Mouse (Mus musculus) embryonic facial prominence, embryonic 12.5 days (tissue): Measurements from ENCODE around the gene BC034090. TPM values are rescaled to one million over a fixed set of nuclear protein-coding genes. Genes with fewer than 3 reads are reported as not detected.

Experiments
- ATAC-seq: fragments of 200-750 bp; cut with Nextera tagmentation; 2 replicates; pipeline ENCODE4 v1.8.0; 2017; ENCODE audit not compliant: insufficient number of reproducible peaks, insufficient read depth, low FRiP score, low TSS enrichment
- H3K27ac ChIP-seq: fragments of 300-500 bp; sonication (generic); 2 replicates; pipeline ENCODE4 v1.5.1; 2016; ENCODE audit warnings: mild to moderate bottlenecking
- H3K27me3 ChIP-seq: fragments of 300-500 bp; sonication (generic); 2 replicates; pipeline ENCODE4 v1.6.1; 2016; ENCODE audit warnings: mild to moderate bottlenecking, moderate library complexity
- H3K36me3 ChIP-seq: fragments of 300-500 bp; sonication (generic); 2 replicates; pipeline ENCODE4 v1.6.1; 2016; ENCODE audit warnings: mild to moderate bottlenecking
- H3K4me1 ChIP-seq: fragments of 300-500 bp; sonication (generic); 2 replicates; pipeline ENCODE4 v1.6.1; 2016
- H3K4me2 ChIP-seq: fragments of 300-500 bp; sonication (generic); replicated peaks from 2 replicates; pipeline ENCODE4 v1.6.1; 2016; ENCODE audit warnings: mild to moderate bottlenecking, moderate library complexity
- H3K4me3 ChIP-seq: fragments of 300-500 bp; sonication (generic); 2 replicates; pipeline ENCODE4 v1.5.1; 2016; ENCODE audit warnings: mild to moderate bottlenecking
- H3K9ac ChIP-seq: fragments of 300-500 bp; sonication (generic); 2 replicates; pipeline ENCODE4 v1.6.1; 2016; ENCODE audit warnings: mild to moderate bottlenecking, moderate library complexity
- H3K9me3 ChIP-seq: fragments of 300-500 bp; sonication (generic); 2 replicates; pipeline ENCODE4 v1.6.1; 2016; ENCODE audit warnings: mild to moderate bottlenecking, moderate library complexity
- WGBS: fragments of 180-500 bp; shearing (Covaris S2); methylation state at CpG from one replicate; pipeline ENCODE4 v1.1.7; 2016; 5-methylcytosine and 5-hydroxymethylcytosine counted together
- polyA plus RNA-seq: library from polyadenylated mRNA; unstranded; fragments of >200 nt; fragmentation: Nextera tagmentation; extraction: Ambion mirVana; gene quantifications from 2 replicates; pipeline ENCODE4 v1.2.1, GENCODE M21; 2016

Gene BC034090
- 6.8 and 6.9 TPM in 2 replicates for polyA plus RNA-seq

DNA sequence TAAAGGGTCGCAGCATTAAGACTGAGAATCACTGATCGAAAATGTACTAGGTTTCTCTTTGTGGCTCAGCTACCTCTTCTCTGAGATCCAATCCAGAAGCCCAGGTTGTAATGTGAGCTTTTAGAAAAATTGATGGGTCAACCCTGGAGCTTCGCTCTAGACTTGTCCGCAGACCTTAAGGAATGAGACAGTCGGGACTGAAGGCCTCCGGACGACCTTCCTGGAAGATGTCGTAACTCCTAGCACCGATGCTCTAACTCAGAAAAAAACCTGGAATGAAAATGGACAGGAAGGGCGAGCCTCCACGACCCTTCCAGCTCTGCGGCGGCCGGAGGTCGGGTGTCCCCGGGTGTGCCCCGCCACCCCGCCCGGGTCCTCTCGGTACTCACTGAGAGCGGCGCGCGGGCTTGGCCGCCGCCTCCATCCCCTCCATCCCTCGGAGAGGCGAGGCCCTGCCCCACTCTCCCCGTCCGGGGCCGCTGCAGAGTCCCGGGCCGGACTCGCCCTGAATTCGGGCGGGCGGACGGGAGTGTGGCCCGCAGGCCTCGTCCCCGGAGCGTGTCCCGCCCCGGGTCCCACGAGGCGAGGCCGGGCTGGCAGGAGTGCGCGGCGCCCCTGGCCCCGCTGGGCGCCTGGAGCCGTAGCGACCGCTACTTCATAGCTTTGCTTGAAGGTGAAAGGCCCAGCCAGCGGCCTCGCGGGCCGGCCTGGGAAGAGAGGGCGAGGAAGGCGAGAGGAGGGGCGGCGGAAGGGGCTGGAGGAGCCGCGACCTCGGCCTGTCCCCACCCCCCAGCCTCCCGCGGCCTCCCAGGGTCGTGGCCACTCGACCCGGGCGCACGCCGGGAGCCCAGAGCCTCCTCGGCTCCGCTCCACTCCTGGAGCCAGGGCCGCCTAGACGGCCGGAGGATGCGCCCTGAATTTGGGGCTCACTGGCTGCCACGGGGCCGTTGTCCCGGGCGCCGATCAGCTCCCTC, at the start of gene BC034090:
Gene BC034090 (minus strand): TSS at position 648 of the 974 bp plus-strand sequence.
- H3K36me3 ChIP-seq = 0 out of 2 replicates have a peak, but pooled peaks cover 7% of the 10 kb centered on the region
- H3K4me2 ChIP-seq = peak within 1 kb of the TSS; percentile 83
- peak; percentile 73 for ATAC-seq
- H3K4me3 ChIP-seq = peak within 1 kb of the TSS; percentile 61
- peak within 1 kb of the TSS; percentile 88 for H3K9ac ChIP-seq
- peak within 1 kb of the TSS; percentile 77 for H3K27ac ChIP-seq
- H3K9me3 ChIP-seq = no peaks in the 10 kb centered on the region
- WGBS = 2% methylated on average over 76 of the region's 85 CpGs
- H3K4me1 ChIP-seq = peaks cover 4% of the 10 kb centered on the region
- peaks cover 8% of the 10 kb centered on the region for H3K27me3 ChIP-seq

DNA sequence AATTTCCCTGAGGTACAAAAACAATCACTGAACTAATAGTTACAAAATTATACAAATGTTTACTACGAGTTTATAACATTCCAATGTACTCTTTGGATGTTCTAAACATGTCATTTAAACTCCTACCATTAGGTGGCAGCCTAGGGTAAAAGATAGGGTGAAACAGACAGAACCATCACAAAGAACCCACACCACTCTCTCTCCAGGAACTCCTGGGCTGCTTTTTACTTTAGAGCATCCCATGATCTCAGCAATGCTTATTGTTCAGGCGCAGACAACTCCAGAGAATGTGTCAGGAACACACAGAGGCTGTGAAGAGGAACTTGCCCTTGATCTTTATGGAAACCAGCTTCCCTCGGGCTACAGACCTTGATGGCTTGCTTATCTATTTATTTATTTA, 49.2 kb upstream of the BC034090 start:
- Histone ChIP-seq H3K4me2 (no peak overlapping the region), H3K9ac (no peak overlapping the region), H3K9me3 (no peaks in the 10 kb centered on the region), H3K4me3 (no peak overlapping the region), H3K27me3 (no peaks in the 10 kb centered on the region), H3K27ac (no peak overlapping the region), H3K36me3 (0 out of 2 replicates have a peak, but pooled peaks cover 5% of the 10 kb centered on the region), H3K4me1 (no peaks in the 10 kb centered on the region)
- 18% methylated on average over 3 of the region's 3 CpGs for WGBS
- peak; percentile 41; the same call in 1 of the 2 replicates for ATAC-seq

DNA sequence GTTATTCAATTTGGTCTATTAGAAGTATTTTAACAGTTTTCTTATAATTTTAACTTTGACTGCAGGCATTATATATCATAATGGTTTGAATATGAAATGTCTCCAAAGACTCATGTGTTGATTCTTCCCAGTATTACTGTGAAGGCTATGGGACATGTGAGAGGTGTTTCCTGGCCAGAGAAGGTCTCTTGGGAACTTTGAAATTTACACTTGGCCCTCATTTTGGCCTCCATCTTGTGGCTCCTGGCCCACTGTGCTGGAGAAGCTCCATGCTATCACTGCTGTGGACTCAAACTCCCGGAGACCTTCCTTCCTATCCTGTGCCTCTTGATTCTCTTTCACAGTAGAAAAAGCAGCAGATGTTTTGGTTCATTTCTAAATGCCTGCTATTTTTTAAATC, 45.2 kb upstream of the BC034090 start:
- H3K4me3 ChIP-seq = no peak overlapping the region
- H3K4me2 ChIP-seq = no peak overlapping the region
- no peaks in the 10 kb centered on the region for H3K27me3 ChIP-seq
- H3K27ac ChIP-seq = no peak overlapping the region
- 0 out of 2 replicates have a peak, but pooled peaks cover 17% of the 10 kb centered on the region for H3K36me3 ChIP-seq
- H3K4me1 ChIP-seq = no peaks in the 10 kb centered on the region
- no peak overlapping the region for H3K9ac ChIP-seq
- 92% methylated on average over 1 of the region's 1 CpGs for WGBS
- no peak for ATAC-seq
- H3K9me3 ChIP-seq = no peaks in the 10 kb centered on the region

GRCm38 (mm10) chr1:155288033-155288432, 43.8 kb upstream of the BC034090 start:
- no peak for ATAC-seq
- H3K4me1 ChIP-seq = no peaks in the 10 kb centered on the region
- WGBS = 77% methylated on average over 3 of the region's 3 CpGs

DNA sequence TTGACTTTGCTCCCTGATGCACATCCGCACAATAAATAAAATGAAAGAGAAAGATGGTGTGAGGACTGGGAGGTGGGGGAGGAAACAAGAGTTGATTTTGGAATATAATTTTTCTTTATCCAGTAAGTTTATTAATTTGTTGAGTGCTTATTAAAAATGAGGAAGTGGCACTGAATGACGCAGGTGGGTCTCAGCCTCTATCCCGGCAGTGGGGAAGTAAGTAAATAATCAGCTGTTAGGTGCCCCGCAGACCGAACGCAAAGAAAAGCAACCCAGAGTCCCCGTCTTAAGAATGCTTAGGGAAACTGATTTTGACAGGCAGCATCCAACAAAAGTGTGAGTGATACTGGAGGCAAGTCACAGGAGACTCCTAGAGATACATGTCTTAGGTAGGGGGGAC, 39.6 kb upstream of the BC034090 start:
- WGBS = 90% methylated on average over 7 of the region's 7 CpGs
- H3K4me2 ChIP-seq = no peak overlapping the region
- H3K27me3 ChIP-seq = no peaks in the 10 kb centered on the region
- no peak for ATAC-seq
- no peak overlapping the region for H3K4me3 ChIP-seq
- H3K36me3 ChIP-seq = peaks cover 16% of the 10 kb centered on the region; the same call in 1 of the 2 replicates
- no peak overlapping the region for H3K27ac ChIP-seq
- peaks cover 10% of the 10 kb centered on the region; the same call in 1 of the 2 replicates for H3K4me1 ChIP-seq
- no peak overlapping the region for H3K9ac ChIP-seq
- no peaks in the 10 kb centered on the region for H3K9me3 ChIP-seq

More at GRCm38 (mm10) chr1:155288033-155288432, 43.8 kb upstream of the BC034090 start:
- H3K9ac ChIP-seq = no peak overlapping the region
- peaks cover 19% of the 10 kb centered on the region; the same call in 1 of the 2 replicates for H3K36me3 ChIP-seq
- no peak overlapping the region for H3K27ac ChIP-seq
- no peaks in the 10 kb centered on the region for H3K9me3 ChIP-seq
- H3K4me2 ChIP-seq = no peak overlapping the region
- H3K27me3 ChIP-seq = no peaks in the 10 kb centered on the region
- H3K4me3 ChIP-seq = no peak overlapping the region

DNA sequence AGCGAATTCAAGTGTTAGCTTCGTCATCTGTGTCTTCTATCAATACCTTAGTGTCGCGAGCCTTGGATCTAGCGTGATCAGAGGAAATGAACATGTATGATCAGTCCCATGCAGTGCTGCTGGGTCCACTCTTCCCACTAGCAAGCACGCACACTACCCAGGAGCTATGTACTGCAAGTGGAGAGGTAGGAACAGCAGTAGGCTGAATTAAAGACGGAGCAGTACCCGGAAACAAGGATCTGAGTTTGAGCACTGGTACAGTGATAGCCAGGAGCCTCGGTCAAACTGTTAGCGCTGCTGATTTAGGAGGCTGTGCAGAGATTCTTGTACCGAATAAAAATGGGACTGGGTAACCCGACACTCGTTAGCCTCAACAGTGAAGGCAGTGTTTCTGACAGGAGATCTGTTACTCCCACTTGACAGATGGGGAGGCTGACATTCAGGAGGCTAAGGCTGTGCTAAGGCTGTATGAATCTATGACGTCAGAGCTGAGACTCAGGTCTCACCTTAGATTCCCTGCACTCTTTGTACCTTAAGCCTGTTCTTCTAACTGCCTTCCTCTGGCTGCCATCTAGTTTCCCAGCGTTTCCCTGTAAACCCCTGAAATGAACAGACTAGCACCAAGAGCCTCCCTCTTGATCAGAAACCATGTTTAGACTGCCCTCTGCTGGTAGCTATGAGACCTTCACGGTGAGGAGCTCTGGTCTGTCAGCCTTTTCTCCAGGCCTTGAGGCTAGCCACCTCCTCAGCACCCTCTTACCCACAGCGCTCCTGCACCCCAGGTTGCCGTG, 37.0 kb upstream of the BC034090 start:
- Histone ChIP-seq H3K4me3 (no peak overlapping the region), H3K9ac (no peak overlapping the region), H3K27me3 (no peaks in the 10 kb centered on the region), H3K9me3 (no peaks in the 10 kb centered on the region), H3K27ac (no peak overlapping the region), H3K4me2 (no peak overlapping the region), H3K4me1 (peaks cover 10% of the 10 kb centered on the region; the same call in 1 of the 2 replicates), H3K36me3 (peaks cover 3% of the 10 kb centered on the region; the same call in 1 of the 2 replicates)
- 50% methylated on average over 18 of the region's 18 CpGs for WGBS
- peak; percentile 43 for ATAC-seq

GRCm38 (mm10) chr1:155280306-155280705, 36.1 kb upstream of the BC034090 start:
- no peak overlapping the region for H3K9ac ChIP-seq
- no peak overlapping the region for H3K27ac ChIP-seq
- H3K27me3 ChIP-seq = no peaks in the 10 kb centered on the region
- H3K4me3 ChIP-seq = no peak overlapping the region
- peaks cover 10% of the 10 kb centered on the region; the same call in 1 of the 2 replicates for H3K4me1 ChIP-seq
- WGBS = 40% methylated on average over 10 of the region's 10 CpGs
- no peak overlapping the region for H3K4me2 ChIP-seq
- ATAC-seq = no peak
- no peaks in the 10 kb centered on the region for H3K9me3 ChIP-seq
- peaks cover 3% of the 10 kb centered on the region; the same call in 1 of the 2 replicates for H3K36me3 ChIP-seq

GRCm38 (mm10) chr1:155276381-155277033, 32.3 kb upstream of the BC034090 start:
- WGBS = 74% methylated on average over 13 of the region's 13 CpGs
- no peaks in the 10 kb centered on the region for H3K27me3 ChIP-seq
- no peak overlapping the region for H3K9ac ChIP-seq
- H3K4me1 ChIP-seq = peaks cover 10% of the 10 kb centered on the region; the same call in 1 of the 2 replicates
- no peak overlapping the region for H3K4me3 ChIP-seq
- no peaks in the 10 kb centered on the region for H3K9me3 ChIP-seq
- no peak overlapping the region for H3K27ac ChIP-seq
- no peaks in the 10 kb centered on the region for H3K36me3 ChIP-seq
- no peak for ATAC-seq
- no peak overlapping the region for H3K4me2 ChIP-seq

DNA sequence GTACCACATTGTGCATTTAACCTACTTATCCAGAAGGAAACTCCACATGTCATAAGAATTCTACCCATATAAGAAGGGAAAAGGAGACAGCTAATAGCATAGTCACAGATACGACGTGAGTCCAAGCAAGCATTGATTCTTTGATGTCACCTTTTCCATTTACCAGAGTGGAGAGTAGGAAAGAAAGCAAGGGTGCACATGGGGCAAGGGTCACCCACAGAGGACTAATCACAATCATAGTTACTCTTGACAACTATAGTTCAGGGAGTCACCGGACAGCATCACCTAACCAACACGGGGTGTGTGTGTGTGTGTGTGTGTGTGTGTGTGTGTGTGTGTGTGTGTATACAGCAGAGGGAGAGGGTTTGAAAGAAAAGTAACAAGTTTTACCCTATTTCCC, 31.5 kb upstream of the BC034090 start:
- no peak overlapping the region for H3K4me3 ChIP-seq
- H3K27me3 ChIP-seq = no peaks in the 10 kb centered on the region
- H3K9ac ChIP-seq = no peak overlapping the region
- H3K4me1 ChIP-seq = peaks cover 4% of the 10 kb centered on the region; the same call in 1 of the 2 replicates
- no peaks in the 10 kb centered on the region for H3K36me3 ChIP-seq
- ATAC-seq = no peak
- WGBS = 87% methylated on average over 4 of the region's 4 CpGs
- no peak overlapping the region for H3K4me2 ChIP-seq
- H3K27ac ChIP-seq = no peak overlapping the region
- H3K9me3 ChIP-seq = no peaks in the 10 kb centered on the region

GRCm38 (mm10) chr1:155274976-155275375, 30.7 kb upstream of the BC034090 start:
- Histone ChIP-seq H3K4me3 (no peak overlapping the region), H3K4me1 (no peaks in the 10 kb centered on the region; the same call in 1 of the 2 replicates), H3K36me3 (no peaks in the 10 kb centered on the region), H3K4me2 (no peak overlapping the region), H3K27ac (no peak overlapping the region), H3K27me3 (no peaks in the 10 kb centered on the region), H3K9me3 (no peaks in the 10 kb centered on the region), H3K9ac (no peak overlapping the region)
- no peak for ATAC-seq
- 74% methylated on average over 3 of the region's 3 CpGs for WGBS

DNA sequence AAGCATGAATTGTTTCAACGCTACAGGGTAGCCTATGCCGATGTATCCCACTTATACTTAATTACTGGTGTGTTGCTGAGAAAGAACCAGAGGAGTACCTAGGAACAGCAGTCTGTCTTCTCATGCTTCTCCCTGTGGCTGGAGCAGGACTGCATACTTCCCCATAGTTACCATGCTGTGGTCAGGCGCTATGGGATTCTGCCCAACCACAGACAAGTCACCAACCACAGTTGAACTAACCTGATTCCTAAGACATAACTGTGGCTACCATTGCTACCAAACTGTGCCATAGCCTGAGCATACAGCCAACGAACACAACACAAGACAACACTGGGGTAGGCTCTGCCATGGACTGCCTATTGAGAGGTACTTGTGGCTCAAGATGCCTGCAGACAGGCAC, 28.7 kb upstream of the BC034090 start:
- no peak overlapping the region for H3K27ac ChIP-seq
- WGBS = 92% methylated on average over 4 of the region's 4 CpGs
- ATAC-seq = no peak

More for the DNA sequence above, 28.7 kb upstream of the BC034090 start:
- Histone ChIP-seq H3K4me1 (no peaks in the 10 kb centered on the region), H3K9me3 (0 out of 2 replicates have a peak, but pooled peaks cover 4% of the 10 kb centered on the region), H3K36me3 (no peaks in the 10 kb centered on the region), H3K27me3 (no peaks in the 10 kb centered on the region), H3K4me2 (no peak overlapping the region), H3K9ac (no peak overlapping the region), H3K4me3 (no peak overlapping the region)
